Mouse (Mus musculus) heart, embryonic 14.5 days (tissue): ENCODE results near the gene Prim1. TPM values are rescaled to one million over a fixed set of nuclear protein-coding genes. Genes with fewer than 3 reads are reported as not detected.
A peak's percentile ranks its signal among the peaks of the same experiment; 100 is the strongest.

Experiments used
- ATAC-seq: fragments of 200-750 bp; cut with Nextera tagmentation; 2 replicates; pipeline ENCODE4 v1.8.0; 2017; ENCODE audit warnings: low read depth, moderate TSS enrichment; ENCODE audit not compliant: insufficient number of reproducible peaks, insufficient read depth, low FRiP score
- H3K27ac ChIP-seq, 2 experiments: fragments of 200-500 bp in 1 of 2; fragments of 300-500 bp in 1 of 2; sonication (generic) in 1 of 2; replicated peaks in 1 of 2; 2 replicates each; pipeline ENCODE4 v1.5.1; 2012 to 2014; ENCODE audit warnings: low read depth in 2 of 2, low read length in 2 of 2, control low read depth in 1 of 2, mild to moderate bottlenecking in 1 of 2, mixed read lengths in 1 of 2; ENCODE audit not compliant: control insufficient read depth in 1 of 2, insufficient read depth in 1 of 2
- H3K27me3 ChIP-seq: fragments of 300-500 bp; sonication (generic); 2 replicates; pipeline ENCODE4 v1.6.1; 2014; ENCODE audit warnings: mild to moderate bottlenecking, low read length, control low read depth; ENCODE audit not compliant: control insufficient read depth, insufficient read depth
- H3K36me3 ChIP-seq: fragments of 300-500 bp; sonication (generic); 2 replicates; pipeline ENCODE4 v1.6.1; 2014; ENCODE audit warnings: mild to moderate bottlenecking, control low read depth, low read length, mixed read lengths; ENCODE audit not compliant: control insufficient read depth, insufficient read depth
- H3K4me1 ChIP-seq, 2 experiments: fragments of 200-500 bp in 1 of 2; fragments of 300-500 bp in 1 of 2; sonication (generic) in 1 of 2; 2 replicates each; pipeline ENCODE4 v1.6.1; 2012 to 2014; ENCODE audit warnings: low read length in 2 of 2, control low read depth in 1 of 2, mixed read lengths in 1 of 2; ENCODE audit not compliant: control insufficient read depth in 2 of 2, insufficient read depth in 2 of 2
- H3K4me2 ChIP-seq: fragments of 300-500 bp; sonication (generic); 2 replicates; pipeline ENCODE4 v1.6.1; 2014; ENCODE audit warnings: mild to moderate bottlenecking, low read length
- H3K4me3 ChIP-seq, 2 experiments: fragments of 200-500 bp in 1 of 2; fragments of 300-500 bp in 1 of 2; sonication (generic) in 1 of 2; 2 replicates each; pipeline ENCODE4 v1.5.1; 2012 to 2014; ENCODE audit warnings: low read length in 2 of 2, mild to moderate bottlenecking in 2 of 2, control low read depth in 1 of 2, low read depth in 1 of 2, moderate library complexity in 1 of 2; ENCODE audit not compliant: control insufficient read depth in 1 of 2, insufficient read depth in 1 of 2
- H3K9ac ChIP-seq: fragments of 300-500 bp; sonication (generic); 2 replicates; pipeline ENCODE4 v1.6.1; 2014; ENCODE audit warnings: mild to moderate bottlenecking, low read length
- H3K9me3 ChIP-seq: fragments of 300-500 bp; sonication (generic); 2 replicates; pipeline ENCODE4 v1.6.1; 2016; ENCODE audit warnings: low read length, control low read depth; ENCODE audit not compliant: control insufficient read depth
- WGBS: fragments of 180-500 bp; shearing (Covaris S2); extraction: QIAGEN DNeasy Blood & Tissue Kit; methylation state at CpG from one replicate; pipeline ENCODE4 v1.1.7; 2014; 5-methylcytosine and 5-hydroxymethylcytosine counted together
- polyA plus RNA-seq: library from polyadenylated mRNA; unstranded; fragments of >200 nt; fragmentation: Nextera tagmentation; extraction: Ambion mirVana; gene quantifications from 2 replicates; pipeline ENCODE4 v1.2.1, GENCODE M21; 2014

Gene Prim1
- polyA plus RNA-seq = 44.8 and 44.9 TPM in 2 replicates

GRCm38 (mm10) chr10:128015068-128015934, at the start of gene Prim1:
TSS of gene Prim1 (plus strand) at chr10:128015168.
- Histone ChIP-seq H3K9ac (peak within 1 kb of the TSS; percentile 67), H3K4me1 (no peaks in the 10 kb centered on the region), H3K27me3 (no peaks in the 10 kb centered on the region), H3K4me3 (peak within 1 kb of the TSS; percentile 49 to 94), H3K9me3 (no peaks in the 10 kb centered on the region), H3K27ac (peak within 1 kb of the TSS; percentile 15 to 80; a peak in 3 of 4 replicates), H3K4me2 (peak within 1 kb of the TSS; percentile 84), H3K36me3 (peaks cover 14% of the 10 kb centered on the region)
- 7% methylated on average over 31 of the region's 31 CpGs for WGBS
- ATAC-seq = peak; percentile 82; the same call in 1 of the 2 replicates

- no peak for ATAC-seq
- H3K4me1 ChIP-seq = no peaks in the 10 kb centered on the region
- no peak overlapping the region for H3K27ac ChIP-seq
- 84% methylated on average over 6 of the region's 6 CpGs for WGBS
- no peak overlapping the region for H3K4me2 ChIP-seq
- no peaks in the 10 kb centered on the region for H3K9me3 ChIP-seq
- H3K27me3 ChIP-seq = no peaks in the 10 kb centered on the region
- H3K9ac ChIP-seq = no peak overlapping the region
- no peaks in the 10 kb centered on the region for H3K36me3 ChIP-seq
- no peak overlapping the region for H3K4me3 ChIP-seq
These were observed 48.5 kb upstream of the Prim1 start for GRCm38 (mm10) chr10:127966506-127966905.

- Histone ChIP-seq H3K4me1 (no peaks in the 10 kb centered on the region), H3K9ac (no peak overlapping the region), H3K36me3 (no peaks in the 10 kb centered on the region), H3K4me3 (no peak overlapping the region), H3K9me3 (no peaks in the 10 kb centered on the region), H3K27me3 (no peaks in the 10 kb centered on the region), H3K27ac (no peak overlapping the region), H3K4me2 (no peak overlapping the region)
- 50% methylated on average over 4 of the region's 4 CpGs for WGBS
- no peak for ATAC-seq
These were observed 45.1 kb upstream of the Prim1 start for GRCm38 (mm10) chr10:127969820-127970219.

DNA sequence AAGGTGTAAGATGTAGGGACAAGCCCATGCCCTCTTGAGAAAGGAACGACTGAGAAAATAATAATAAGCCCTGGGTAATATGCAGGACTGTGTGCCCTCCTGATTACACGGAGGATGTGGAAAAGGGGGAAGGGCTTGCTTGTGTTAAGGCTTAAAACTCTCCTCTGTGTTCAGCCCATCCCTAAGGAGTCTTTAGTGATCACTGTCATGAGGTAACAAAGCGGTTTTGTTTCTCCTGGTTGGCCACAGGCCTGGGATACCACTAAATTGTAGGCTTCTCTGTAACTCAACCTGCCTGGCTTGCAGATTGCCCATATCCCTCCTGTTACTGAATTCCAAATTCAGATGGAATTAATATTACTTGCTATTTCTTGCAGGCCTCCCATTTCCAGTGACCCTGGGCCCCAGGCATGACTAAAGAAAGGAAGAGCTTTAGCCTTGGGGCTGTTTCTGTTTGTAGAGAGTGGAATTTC, 44.6 kb upstream of the Prim1 start:
- no peak overlapping the region for H3K4me3 ChIP-seq
- H3K4me2 ChIP-seq = no peak overlapping the region
- no peaks in the 10 kb centered on the region for H3K36me3 ChIP-seq
- 61% methylated on average over 3 of the region's 3 CpGs for WGBS
- H3K4me1 ChIP-seq = no peaks in the 10 kb centered on the region
- no peaks in the 10 kb centered on the region for H3K9me3 ChIP-seq
- no peak overlapping the region for H3K27ac ChIP-seq
- no peaks in the 10 kb centered on the region for H3K27me3 ChIP-seq
- ATAC-seq = no peak
- H3K9ac ChIP-seq = no peak overlapping the region

DNA sequence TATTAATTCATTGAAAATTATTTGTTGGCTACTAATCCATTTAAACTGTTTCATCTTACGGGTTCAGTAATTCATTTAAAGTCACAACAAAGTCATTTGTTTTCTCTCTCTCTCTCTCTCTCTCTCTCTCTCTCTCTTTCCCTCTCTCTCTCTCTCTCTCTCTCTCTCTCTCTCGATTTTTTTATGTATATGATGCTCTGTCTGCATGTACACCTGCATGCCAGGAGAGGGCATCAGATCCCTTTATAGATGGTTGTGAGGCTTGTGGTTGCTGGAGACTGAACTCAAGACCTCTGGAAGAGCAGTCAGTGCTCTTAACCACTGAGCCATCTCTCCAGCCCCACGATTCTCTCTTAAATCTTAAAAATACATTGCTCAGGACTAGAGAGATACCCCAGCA, 43.8 kb upstream of the Prim1 start:
- Histone ChIP-seq H3K36me3 (no peaks in the 10 kb centered on the region), H3K4me1 (no peaks in the 10 kb centered on the region), H3K27me3 (no peaks in the 10 kb centered on the region), H3K27ac (no peak overlapping the region), H3K4me2 (no peak overlapping the region), H3K4me3 (no peak overlapping the region), H3K9me3 (no peaks in the 10 kb centered on the region), H3K9ac (no peak overlapping the region)
- no peak for ATAC-seq
- 65% methylated on average over 3 of the region's 3 CpGs for WGBS

GRCm38 (mm10) chr10:127974062-127974461, 40.9 kb upstream of the Prim1 start:
- Histone ChIP-seq H3K4me1 (no peaks in the 10 kb centered on the region), H3K4me2 (no peak overlapping the region), H3K36me3 (no peaks in the 10 kb centered on the region), H3K27me3 (no peaks in the 10 kb centered on the region), H3K27ac (no peak overlapping the region), H3K4me3 (no peak overlapping the region), H3K9ac (no peak overlapping the region), H3K9me3 (no peaks in the 10 kb centered on the region)
- 76% methylated on average over 3 of the region's 3 CpGs for WGBS
- no peak for ATAC-seq

DNA sequence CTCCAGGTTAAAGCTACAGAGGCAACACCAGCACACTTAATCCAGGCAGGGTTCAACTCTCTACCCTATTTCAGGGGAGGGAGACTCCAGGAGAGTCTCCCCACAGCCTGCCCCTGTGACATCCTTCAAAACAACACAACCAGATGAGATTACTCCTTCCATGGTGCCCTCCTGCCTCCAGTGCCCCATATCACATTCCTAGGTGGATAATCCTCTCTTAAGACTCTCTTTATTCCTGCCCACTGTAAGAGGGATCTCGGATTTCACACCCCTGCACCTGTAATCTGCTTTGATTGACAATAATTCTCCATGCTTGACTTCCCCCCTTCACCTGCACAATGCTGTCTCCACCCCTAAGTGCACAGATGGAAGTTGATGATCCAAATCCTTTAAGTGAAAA, 39.5 kb upstream of the Prim1 start:
- no peak overlapping the region for H3K4me3 ChIP-seq
- WGBS = 26% methylated on average over 1 of the region's 1 CpGs
- no peak overlapping the region for H3K4me2 ChIP-seq
- H3K36me3 ChIP-seq = no peaks in the 10 kb centered on the region
- no peak overlapping the region for H3K9ac ChIP-seq
- ATAC-seq = no peak
- H3K9me3 ChIP-seq = no peaks in the 10 kb centered on the region
- no peak overlapping the region for H3K27ac ChIP-seq
- H3K27me3 ChIP-seq = no peaks in the 10 kb centered on the region
- no peaks in the 10 kb centered on the region for H3K4me1 ChIP-seq
